Mouse (Mus musculus): Measurements from ENCODE around the gene Ubxn11.

Ubxn11 gene

DNA sequence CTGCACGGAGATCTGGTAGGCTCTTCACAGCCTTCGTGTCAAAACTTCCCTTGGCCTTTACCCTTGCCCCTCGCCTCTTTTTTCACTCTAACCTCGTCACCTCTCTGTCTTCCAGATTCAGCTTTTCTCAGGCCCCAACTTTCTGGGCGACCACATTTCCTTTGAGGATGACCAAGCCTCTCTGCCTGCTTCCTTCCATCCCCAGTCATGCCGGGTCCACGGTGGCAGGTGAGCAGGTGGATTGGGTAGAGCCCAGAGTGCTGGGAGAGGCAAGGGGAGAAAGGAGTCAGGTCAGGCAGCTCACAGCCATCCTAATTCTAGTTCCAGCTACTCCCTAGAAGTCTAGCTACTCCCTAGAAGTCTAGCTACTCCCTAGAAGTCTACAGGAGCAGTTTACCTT, 19.9 kb upstream of the Ubxn11 start:
- Histone ChIP-seq H3K9me3 (ENCODE audit: low read length) (no peaks in the 10 kb centered on the region), H3K4me3 (replicated peaks; ENCODE audit: low read length) (peak overlapping the region; percentile 79), H3K36me3 (ENCODE audit: insufficient read depth, low read length) (peaks cover 8% of the 10 kb centered on the region), H3K4me1 (replicated peaks; ENCODE audit: low read depth, low read length) (peaks cover 52% of the 10 kb centered on the region), H3K27me3 (ENCODE audit: insufficient read depth, low read length) (0 out of 2 replicates have a peak, but pooled peaks cover 4% of the 10 kb centered on the region)
- TF ChIP-seq CTCF (conservative IDR thresholded peaks at IDR 0.05; ENCODE audit: low read length) (no peak), NANOG (IDR thresholded peaks at IDR 0.05; ENCODE audit: borderline replicate concordance, low read length) (no peak), POU5F1 (IDR thresholded peaks at IDR 0.05; ENCODE audit: borderline replicate concordance, low read length) (no peak)

DNA sequence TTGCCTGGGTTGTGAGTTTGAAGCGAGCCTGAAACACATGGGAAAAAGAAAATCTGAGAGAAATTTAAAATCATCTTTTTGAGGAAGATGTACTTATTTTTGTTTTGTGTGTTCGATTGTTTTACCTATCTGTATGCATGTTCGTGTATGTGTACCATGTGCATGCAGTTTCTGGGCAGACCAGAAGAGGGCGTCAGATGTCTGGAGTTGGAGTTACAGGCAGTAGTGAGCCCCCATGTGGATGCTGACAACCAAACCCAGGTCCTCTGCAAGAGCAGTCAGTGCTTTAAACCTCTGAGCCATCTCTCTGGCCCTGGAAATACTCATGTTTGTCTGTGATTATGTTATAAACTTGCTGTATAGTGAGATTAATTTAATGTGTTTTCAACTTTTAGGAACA, 17.4 kb upstream of the Ubxn11 start:
- Histone ChIP-seq H3K36me3 (ENCODE audit: insufficient read depth, low read length) (peaks cover 30% of the 10 kb centered on the region), H3K9me3 (ENCODE audit: low read length) (no peaks in the 10 kb centered on the region), H3K27me3 (ENCODE audit: insufficient read depth, low read length) (0 out of 2 replicates have a peak, but pooled peaks cover 4% of the 10 kb centered on the region), H3K4me3 (replicated peaks; ENCODE audit: low read length) (no peak overlapping the region), H3K4me1 (replicated peaks; ENCODE audit: low read depth, low read length) (peaks cover 32% of the 10 kb centered on the region)
- TF ChIP-seq NANOG (IDR thresholded peaks at IDR 0.05; ENCODE audit: borderline replicate concordance, low read length): no peak
- TF ChIP-seq CTCF (conservative IDR thresholded peaks at IDR 0.05; ENCODE audit: low read length): peak; percentile 77

DNA sequence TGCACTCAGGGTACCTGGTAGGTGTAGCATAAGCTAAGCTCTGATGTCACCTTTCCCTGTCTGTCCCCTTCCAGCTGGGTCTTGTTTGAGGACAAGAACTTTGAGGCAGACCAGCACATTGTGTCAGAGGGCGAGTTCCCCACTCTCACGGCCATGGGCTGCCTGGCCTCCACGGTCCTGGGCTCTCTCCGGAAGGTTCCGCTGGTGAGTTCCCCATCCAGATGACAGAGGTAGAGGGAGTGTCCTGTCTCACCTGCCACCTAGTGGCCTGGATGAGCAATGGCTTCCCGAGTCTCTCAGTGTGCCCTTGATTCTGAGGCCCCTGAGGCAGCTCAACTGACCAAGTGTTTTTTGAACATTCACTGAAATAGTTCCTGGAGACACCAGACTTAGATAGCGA, 15.0 kb upstream of the Ubxn11 start:
- Histone ChIP-seq H3K36me3 (ENCODE audit: insufficient read depth, low read length) (peaks cover 51% of the 10 kb centered on the region), H3K27me3 (ENCODE audit: insufficient read depth, low read length) (no peaks in the 10 kb centered on the region), H3K4me1 (replicated peaks; ENCODE audit: low read depth, low read length) (peaks cover 22% of the 10 kb centered on the region), H3K9me3 (ENCODE audit: low read length) (no peaks in the 10 kb centered on the region), H3K4me3 (replicated peaks; ENCODE audit: low read length) (no peak overlapping the region)
- TF ChIP-seq NANOG (IDR thresholded peaks at IDR 0.05; ENCODE audit: borderline replicate concordance, low read length): no peak
- peak; percentile 85 for TF ChIP-seq CTCF (conservative IDR thresholded peaks at IDR 0.05; ENCODE audit: low read length)

DNA sequence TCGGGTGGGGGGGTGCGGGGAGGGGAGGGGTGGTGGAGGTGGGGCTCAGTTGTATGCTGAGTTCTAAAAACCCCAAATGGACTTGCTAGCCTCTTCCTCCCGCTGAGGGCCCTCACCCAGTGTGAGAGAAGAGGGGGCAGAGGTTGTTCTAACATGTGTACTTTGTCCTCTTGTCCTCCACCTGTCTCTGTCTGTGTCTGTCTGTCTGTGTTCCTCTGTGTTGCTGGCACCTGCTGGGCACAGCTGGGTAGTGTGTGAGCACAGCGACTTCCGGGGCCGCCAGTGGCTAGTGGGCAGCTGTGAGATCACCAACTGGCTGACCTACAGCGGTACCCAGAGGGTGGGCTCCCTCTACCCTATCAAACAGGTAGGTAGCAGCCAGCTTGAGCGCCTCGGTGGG, 13.3 kb upstream of the Ubxn11 start:
- H3K27me3 ChIP-seq (ENCODE audit: insufficient read depth, low read length): no peaks in the 10 kb centered on the region
- TF ChIP-seq NANOG (IDR thresholded peaks at IDR 0.05; ENCODE audit: borderline replicate concordance, low read length): no peak
- TF ChIP-seq POU5F1 (IDR thresholded peaks at IDR 0.05; ENCODE audit: borderline replicate concordance, low read length): no peak
- TF ChIP-seq CTCF (conservative IDR thresholded peaks at IDR 0.05; ENCODE audit: low read length): no peak
- peaks cover 66% of the 10 kb centered on the region for H3K36me3 ChIP-seq (ENCODE audit: insufficient read depth, low read length)
- no peak overlapping the region for H3K4me3 ChIP-seq (replicated peaks; ENCODE audit: low read length)
- no peaks in the 10 kb centered on the region for H3K9me3 ChIP-seq (ENCODE audit: low read length)
- peaks cover 23% of the 10 kb centered on the region for H3K4me1 ChIP-seq (replicated peaks; ENCODE audit: low read depth, low read length)

DNA sequence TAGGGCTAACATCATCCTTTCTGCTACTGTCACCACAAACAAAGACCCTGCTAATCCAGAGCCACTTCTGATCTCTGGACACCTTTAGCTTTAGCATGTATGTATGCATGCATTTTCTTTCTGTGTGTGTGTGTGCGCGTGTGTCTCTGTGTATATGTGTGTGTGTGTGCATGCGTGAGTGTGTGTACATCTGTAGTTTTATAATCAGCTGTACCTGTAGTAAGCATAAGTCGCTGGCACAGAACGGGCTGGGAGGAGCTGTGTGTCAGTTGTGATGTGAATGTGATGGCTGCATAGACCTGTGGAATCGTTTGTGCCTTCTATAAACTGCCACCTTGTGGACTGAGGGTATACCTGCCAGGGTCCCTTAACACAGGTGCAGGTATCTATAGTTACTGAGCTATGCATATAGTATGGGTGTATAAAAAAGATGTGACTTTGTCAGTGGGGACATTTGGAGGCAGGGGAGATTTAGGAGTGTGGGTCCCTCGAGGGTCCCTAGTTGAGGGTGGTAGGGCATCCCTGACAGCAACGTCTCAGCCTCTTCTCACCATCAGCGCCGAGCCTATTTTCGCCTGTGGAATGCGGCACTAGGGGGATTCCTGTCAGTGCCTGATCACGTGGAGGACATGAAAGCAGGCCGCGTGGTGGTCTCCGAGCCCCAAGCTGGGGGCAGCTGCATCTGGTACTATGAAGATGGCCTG, 11.7 kb upstream of the Ubxn11 start:
- no peaks in the 10 kb centered on the region for H3K9me3 ChIP-seq (ENCODE audit: low read length)
- no peak for TF ChIP-seq NANOG (IDR thresholded peaks at IDR 0.05; ENCODE audit: borderline replicate concordance, low read length)
- no peak for TF ChIP-seq POU5F1 (IDR thresholded peaks at IDR 0.05; ENCODE audit: borderline replicate concordance, low read length)
- TF ChIP-seq CTCF (conservative IDR thresholded peaks at IDR 0.05; ENCODE audit: low read length): no peak
- peaks cover 29% of the 10 kb centered on the region for H3K4me1 ChIP-seq (replicated peaks; ENCODE audit: low read depth, low read length)
- peaks cover 70% of the 10 kb centered on the region for H3K36me3 ChIP-seq (ENCODE audit: insufficient read depth, low read length)
- H3K4me3 ChIP-seq (replicated peaks; ENCODE audit: low read length): no peak overlapping the region
- H3K27me3 ChIP-seq (ENCODE audit: insufficient read depth, low read length): no peaks in the 10 kb centered on the region

DNA sequence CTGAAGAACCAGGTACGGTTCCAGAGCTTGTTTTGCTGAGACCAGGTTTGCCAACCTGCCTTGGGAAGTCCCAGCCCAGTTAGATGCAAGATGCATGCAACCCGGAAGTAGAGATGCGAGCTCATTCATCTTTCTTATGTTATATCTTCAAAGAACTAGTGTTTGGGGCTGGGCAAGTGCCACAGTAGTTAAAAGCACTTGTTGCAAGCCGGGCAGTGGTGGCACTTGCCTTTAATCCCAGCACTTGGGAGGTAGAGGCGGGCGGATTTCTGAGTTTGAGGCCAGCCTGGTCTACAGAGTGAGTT, 11.2 kb upstream of the Ubxn11 start:
- peaks cover 29% of the 10 kb centered on the region for H3K4me1 ChIP-seq (replicated peaks; ENCODE audit: low read depth, low read length)
- no peaks in the 10 kb centered on the region for H3K27me3 ChIP-seq (ENCODE audit: insufficient read depth, low read length)
- H3K4me3 ChIP-seq (replicated peaks; ENCODE audit: low read length): no peak overlapping the region
- no peaks in the 10 kb centered on the region for H3K9me3 ChIP-seq (ENCODE audit: low read length)
- TF ChIP-seq NANOG (IDR thresholded peaks at IDR 0.05; ENCODE audit: borderline replicate concordance, low read length) (no peak), POU5F1 (IDR thresholded peaks at IDR 0.05; ENCODE audit: borderline replicate concordance, low read length) (no peak), CTCF (conservative IDR thresholded peaks at IDR 0.05; ENCODE audit: low read length) (no peak)
- H3K36me3 ChIP-seq (ENCODE audit: insufficient read depth, low read length): peaks cover 70% of the 10 kb centered on the region

DNA sequence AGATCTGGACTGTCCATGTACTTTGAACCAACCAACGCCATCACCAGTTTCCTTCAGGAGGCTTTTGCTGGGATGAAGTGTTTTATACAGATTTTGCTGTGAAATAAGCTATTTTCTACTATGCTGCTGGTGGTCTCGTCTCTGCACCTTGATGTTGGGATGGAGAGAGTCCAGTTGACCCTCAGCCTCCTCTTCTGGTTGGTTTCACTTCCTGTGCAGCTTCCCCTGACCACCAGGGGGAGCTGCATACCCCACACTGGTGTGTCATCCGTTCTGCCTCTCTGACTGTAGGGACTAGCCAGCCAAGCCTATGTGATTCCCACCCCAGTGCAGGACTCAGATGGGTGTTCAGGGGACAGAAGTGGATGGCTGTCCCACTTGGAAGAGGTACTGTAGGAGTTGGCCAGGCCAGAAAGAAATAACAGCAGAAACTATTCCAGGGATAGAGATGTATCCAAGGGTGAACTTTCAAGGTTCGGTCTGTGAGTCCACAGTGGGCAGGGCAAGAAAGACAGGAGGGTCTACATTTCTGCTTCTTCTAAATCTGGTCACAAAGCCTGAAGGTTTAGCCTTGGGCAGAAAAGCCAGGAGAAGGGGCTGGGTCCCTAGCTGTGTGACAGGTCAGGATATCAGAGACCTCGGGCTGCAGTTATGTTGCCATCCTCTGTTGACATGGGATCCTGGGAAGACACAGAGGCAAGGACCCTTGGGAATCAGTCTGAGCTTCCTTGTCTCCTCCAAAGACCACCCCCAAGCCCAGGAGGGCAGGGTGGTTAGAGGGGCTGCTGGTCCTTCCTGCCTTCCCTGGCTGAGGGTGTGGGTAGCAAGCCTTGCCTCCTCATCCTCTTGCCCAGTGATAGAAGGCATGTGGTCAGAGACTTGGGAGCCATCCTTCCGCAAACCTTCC, 9.7 kb upstream of the Ubxn11 start:
- Histone ChIP-seq H3K4me1 (replicated peaks; ENCODE audit: low read depth, low read length) (peaks cover 23% of the 10 kb centered on the region), H3K27me3 (ENCODE audit: insufficient read depth, low read length) (no peaks in the 10 kb centered on the region), H3K9me3 (ENCODE audit: low read length) (no peaks in the 10 kb centered on the region), H3K36me3 (ENCODE audit: insufficient read depth, low read length) (peaks cover 61% of the 10 kb centered on the region), H3K4me3 (replicated peaks; ENCODE audit: low read length) (no peak overlapping the region)
- TF ChIP-seq NANOG (IDR thresholded peaks at IDR 0.05; ENCODE audit: borderline replicate concordance, low read length): no peak
- peak; percentile 85 for TF ChIP-seq CTCF (conservative IDR thresholded peaks at IDR 0.05; ENCODE audit: low read length)

DNA sequence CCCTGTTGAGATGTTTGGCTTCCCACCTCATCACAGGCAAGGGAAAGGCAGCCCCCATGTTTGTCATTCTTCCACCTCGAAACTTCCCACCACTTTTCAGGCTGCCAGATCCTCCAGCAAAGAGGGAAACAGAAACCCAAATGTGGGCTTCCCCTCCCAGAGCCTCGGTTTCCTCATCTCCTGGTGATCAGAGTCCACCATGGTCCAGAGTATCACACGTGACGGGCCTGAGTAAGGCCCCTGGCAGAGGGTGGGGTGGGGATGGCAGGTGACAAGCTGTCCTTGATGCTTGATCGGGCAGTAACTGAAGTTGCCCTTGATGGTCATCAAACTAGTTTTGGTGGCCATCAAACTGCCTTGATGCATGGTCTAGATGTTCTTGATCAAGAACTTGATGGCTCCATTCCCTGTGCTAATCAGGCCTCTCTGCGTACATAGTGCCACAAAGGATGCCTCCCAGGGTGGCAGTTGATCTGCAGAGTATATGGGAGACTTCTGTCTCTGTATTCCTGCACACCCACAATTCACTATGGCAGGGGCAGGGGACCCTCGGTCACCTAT, 8.3 kb upstream of the Ubxn11 start:
- H3K27me3 ChIP-seq (ENCODE audit: insufficient read depth, low read length): no peaks in the 10 kb centered on the region
- H3K9me3 ChIP-seq (ENCODE audit: low read length): no peaks in the 10 kb centered on the region
- H3K36me3 ChIP-seq (ENCODE audit: insufficient read depth, low read length): peaks cover 49% of the 10 kb centered on the region
- peaks cover 30% of the 10 kb centered on the region for H3K4me1 ChIP-seq (replicated peaks; ENCODE audit: low read depth, low read length)
- no peak for TF ChIP-seq POU5F1 (IDR thresholded peaks at IDR 0.05; ENCODE audit: borderline replicate concordance, low read length)
- no peak for TF ChIP-seq NANOG (IDR thresholded peaks at IDR 0.05; ENCODE audit: borderline replicate concordance, low read length)
- TF ChIP-seq CTCF (conservative IDR thresholded peaks at IDR 0.05; ENCODE audit: low read length): no peak
- no peak overlapping the region for H3K4me3 ChIP-seq (replicated peaks; ENCODE audit: low read length)
